Mouse (Mus musculus) embryonic facial prominence, embryonic 15.5 days (tissue): Measurements from ENCODE around the gene Nthl1. TPM values are rescaled to one million over a fixed set of nuclear protein-coding genes. Genes with fewer than 3 reads are reported as not detected.

Source experiments
- ATAC-seq: fragments of 200-750 bp; cut with Nextera tagmentation; 2 replicates; pipeline ENCODE4 v1.8.0; 2017; ENCODE audit warnings: low read depth, moderate TSS enrichment; ENCODE audit not compliant: insufficient number of reproducible peaks, low FRiP score, low TSS enrichment
- H3K27ac ChIP-seq: fragments of 300-500 bp; sonication (generic); replicated peaks from 2 replicates; pipeline ENCODE4 v1.5.1; 2015; ENCODE audit warnings: mild to moderate bottlenecking, inconsistent platforms
- H3K27me3 ChIP-seq: fragments of 300-500 bp; sonication (generic); 2 replicates; pipeline ENCODE4 v1.6.1; 2015; ENCODE audit warnings: inconsistent platforms
- H3K36me3 ChIP-seq: fragments of 300-500 bp; sonication (generic); 2 replicates; pipeline ENCODE4 v1.6.1; 2015; ENCODE audit warnings: mild to moderate bottlenecking, inconsistent platforms
- H3K4me1 ChIP-seq: fragments of 300-500 bp; sonication (generic); 2 replicates; pipeline ENCODE4 v1.6.1; 2015; ENCODE audit warnings: inconsistent platforms
- H3K4me2 ChIP-seq: fragments of 300-500 bp; sonication (generic); replicated peaks from 2 replicates; pipeline ENCODE4 v1.6.1; 2015; ENCODE audit warnings: mild to moderate bottlenecking, inconsistent platforms
- H3K4me3 ChIP-seq: fragments of 300-500 bp; sonication (generic); replicated peaks from 2 replicates; pipeline ENCODE4 v1.5.1; 2015; ENCODE audit warnings: mild to moderate bottlenecking, inconsistent platforms
- H3K9ac ChIP-seq: fragments of 300-500 bp; sonication (generic); 2 replicates; pipeline ENCODE4 v1.6.1; 2015; ENCODE audit warnings: inconsistent platforms
- H3K9me3 ChIP-seq: fragments of 300-500 bp; sonication (generic); replicated peaks from 2 replicates; pipeline ENCODE4 v1.6.1; 2016; ENCODE audit warnings: inconsistent platforms
- WGBS: fragments of 180-500 bp; shearing (Covaris S2); methylation state at CpG from one replicate; pipeline ENCODE4 v1.1.7; 2015; 5-methylcytosine and 5-hydroxymethylcytosine counted together
- polyA plus RNA-seq: library from polyadenylated mRNA; unstranded; fragments of >200 nt; fragmentation: Nextera tagmentation; extraction: Ambion mirVana; gene quantifications from 2 replicates; pipeline ENCODE4 v1.2.1, GENCODE M21; 2015

Gene Nthl1
- 22.2 and 25.3 TPM in 2 replicates for polyA plus RNA-seq

DNA sequence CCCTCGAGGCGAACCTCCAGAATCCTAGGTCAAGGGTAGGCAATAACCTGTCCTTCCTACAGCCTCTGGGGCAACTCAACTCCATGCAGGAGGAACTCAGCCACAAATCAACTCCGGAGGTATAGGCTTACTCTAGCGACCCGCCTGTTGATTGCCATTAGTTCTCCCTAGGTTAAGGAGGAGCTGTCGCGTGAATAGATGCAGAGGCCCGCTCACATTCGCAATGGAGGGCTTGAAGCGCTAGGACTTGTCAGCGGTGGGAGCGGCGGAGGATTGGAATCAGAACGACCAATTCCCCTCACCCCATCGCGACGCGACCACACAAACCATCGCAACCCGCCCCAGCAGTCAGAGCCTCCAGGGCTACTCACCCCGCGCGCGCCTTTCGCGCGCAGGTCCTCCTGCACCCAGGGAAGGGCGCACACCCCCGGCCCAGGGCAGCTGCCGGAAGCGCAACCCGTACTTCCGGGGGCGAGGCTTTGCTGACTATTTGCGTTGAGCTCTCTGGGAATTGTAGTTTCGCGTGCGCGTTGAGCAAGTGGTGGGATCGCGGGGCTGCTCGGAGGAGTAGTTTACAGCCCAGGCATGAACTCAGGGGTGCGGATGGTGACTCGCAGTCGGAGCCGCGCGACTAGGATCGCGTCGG, at the start of gene Nthl1, which contains the start of gene Tsc2:
TSS of gene Nthl1 (plus strand) at position 514 of the 646 bp plus-strand sequence.
TSS of gene Tsc2 (minus strand) at position 464 of the 646 bp plus-strand sequence.
- peaks cover 26% of the 10 kb centered on the region for H3K4me1 ChIP-seq
- H3K27ac ChIP-seq = peak within 1 kb of the TSS; percentile 97
- H3K27me3 ChIP-seq = no peaks in the 10 kb centered on the region
- peak within 1 kb of the TSS; percentile 75 for H3K9ac ChIP-seq
- ATAC-seq = peak; percentile 87
- no peaks in the 10 kb centered on the region for H3K9me3 ChIP-seq
- peak within 1 kb of the TSS; percentile 77 for H3K4me2 ChIP-seq
- 1% methylated on average over 51 of the region's 51 CpGs for WGBS
- peak within 1 kb of the TSS; percentile 71 for H3K4me3 ChIP-seq
- peaks cover 36% of the 10 kb centered on the region for H3K36me3 ChIP-seq

DNA sequence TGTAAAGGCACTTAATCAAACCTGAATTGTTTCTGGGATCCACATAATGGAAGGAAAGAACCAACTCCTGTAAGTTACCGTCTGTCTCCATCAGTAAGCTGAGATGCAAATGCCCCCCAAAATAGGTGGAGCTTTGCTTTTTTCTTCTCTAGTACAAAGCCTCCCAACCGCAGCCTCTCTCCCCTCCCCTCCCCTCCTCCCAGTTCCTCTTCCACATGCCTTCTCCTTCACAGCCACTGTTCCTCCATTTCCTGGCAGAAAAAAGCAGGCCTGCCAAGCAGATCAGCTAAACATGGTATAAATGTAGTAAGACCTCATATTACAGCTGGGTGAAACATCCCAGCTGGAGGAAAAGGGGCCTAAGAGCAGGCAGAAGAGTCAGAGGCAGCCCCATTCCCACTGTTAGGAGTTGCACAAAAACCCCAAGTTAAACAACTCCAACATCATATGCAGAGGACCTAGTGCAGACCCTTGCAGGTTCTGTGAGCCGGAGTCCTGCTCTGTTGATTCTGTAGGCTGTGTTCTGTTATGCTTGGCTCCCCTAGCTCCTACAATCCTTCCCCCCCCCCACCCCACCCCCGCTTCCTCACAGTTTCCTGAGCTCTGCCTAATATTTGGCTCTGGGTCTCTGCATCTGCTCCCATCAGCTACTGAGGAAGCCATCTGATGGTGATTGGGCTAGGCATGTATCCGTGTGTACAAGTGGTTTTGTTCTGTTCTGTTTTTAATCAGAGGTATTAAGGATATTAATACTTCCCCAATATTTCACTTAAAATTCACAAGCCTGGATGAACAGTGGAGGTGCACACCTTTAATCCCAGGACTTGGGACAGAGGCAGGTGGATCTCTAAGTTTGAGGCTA, 48.6 kb upstream of the Nthl1 start:
- Histone ChIP-seq H3K27me3 (no peaks in the 10 kb centered on the region), H3K27ac (no peak overlapping the region)
- 57% methylated on average over 5 of the region's 5 CpGs for WGBS

DNA sequence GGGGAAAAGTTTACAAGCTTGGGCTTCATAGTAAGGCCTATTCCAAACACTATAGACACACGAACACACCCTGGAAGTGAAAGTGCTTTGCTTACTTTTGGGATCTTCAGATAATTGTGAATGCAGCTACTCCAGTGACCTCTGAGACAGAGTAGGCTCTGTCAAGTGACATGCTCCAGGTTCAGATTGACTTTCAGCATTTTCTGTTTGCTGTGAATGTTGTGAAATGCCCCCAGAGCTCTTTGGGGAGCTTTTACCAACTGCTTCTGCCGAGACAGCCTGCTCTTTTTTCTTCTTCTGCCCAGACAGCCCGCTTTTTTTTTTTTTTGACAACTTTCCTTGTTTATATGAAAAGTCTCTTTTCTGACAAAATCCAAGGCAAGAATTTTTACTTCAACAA, 48.0 kb upstream of the Nthl1 start:
- Histone ChIP-seq H3K9me3 (no peaks in the 10 kb centered on the region), H3K27ac (no peak overlapping the region), H3K4me3 (no peak overlapping the region), H3K4me1 (no peaks in the 10 kb centered on the region), H3K36me3 (peaks cover 88% of the 10 kb centered on the region), H3K4me2 (no peak overlapping the region), H3K27me3 (no peaks in the 10 kb centered on the region), H3K9ac (no peak overlapping the region)
- 69% methylated on average over 3 of the region's 3 CpGs for WGBS
- ATAC-seq = no peak

More for the DNA sequence above, 48.6 kb upstream of the Nthl1 start:
- H3K4me2 ChIP-seq = no peak overlapping the region
- H3K9ac ChIP-seq = no peak overlapping the region
- H3K36me3 ChIP-seq = peaks cover 90% of the 10 kb centered on the region
- H3K9me3 ChIP-seq = no peaks in the 10 kb centered on the region
- H3K4me3 ChIP-seq = no peak overlapping the region
- no peaks in the 10 kb centered on the region for H3K4me1 ChIP-seq
- ATAC-seq = no peak

DNA sequence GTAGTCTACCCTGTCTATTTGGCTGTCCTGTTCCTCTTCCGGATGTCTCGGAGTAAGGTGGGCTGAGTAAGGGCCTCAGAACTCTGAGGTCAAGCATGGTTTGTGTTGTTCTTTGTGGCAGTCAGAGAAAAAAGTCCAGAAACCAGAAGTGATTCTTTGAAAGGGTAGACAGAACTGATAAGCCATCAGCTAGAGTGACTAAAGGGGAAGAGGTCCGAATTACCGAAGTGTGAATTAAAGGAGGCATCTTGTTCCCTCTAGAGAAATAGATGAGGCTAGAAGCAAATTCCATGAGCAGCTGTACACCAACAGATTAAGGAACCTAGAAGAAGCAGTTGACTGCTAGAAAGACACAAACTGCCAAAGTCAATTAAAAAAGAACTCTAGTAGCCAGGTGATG, 45.9 kb upstream of the Nthl1 start:
- Histone ChIP-seq H3K9me3 (no peaks in the 10 kb centered on the region), H3K27ac (no peak overlapping the region), H3K9ac (no peak overlapping the region), H3K27me3 (no peaks in the 10 kb centered on the region), H3K36me3 (peaks cover 85% of the 10 kb centered on the region), H3K4me3 (no peak overlapping the region), H3K4me2 (no peak overlapping the region), H3K4me1 (no peaks in the 10 kb centered on the region)
- 91% methylated on average over 4 of the region's 4 CpGs for WGBS
- no peak for ATAC-seq

DNA sequence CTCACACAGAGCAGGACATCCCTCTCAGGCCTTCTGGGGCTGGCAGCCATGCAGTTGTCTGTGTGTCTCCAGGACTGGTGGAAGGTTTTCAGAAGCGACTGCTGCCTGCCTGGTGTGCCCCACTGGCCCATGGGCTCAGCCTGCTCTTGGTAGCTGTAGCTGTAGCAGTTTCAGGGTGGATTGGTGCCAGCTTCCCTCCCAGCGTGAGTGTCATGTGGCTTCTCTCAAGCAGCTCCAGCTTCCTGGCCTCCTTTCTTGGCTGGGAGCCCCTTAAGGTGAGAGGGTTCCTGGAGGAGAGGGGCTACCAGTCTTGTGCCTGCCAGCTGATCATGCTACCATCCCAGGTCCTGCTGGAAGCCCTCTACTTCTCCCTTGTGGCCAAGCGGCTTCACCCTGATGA, 41.5 kb upstream of the Nthl1 start:
- Histone ChIP-seq H3K27ac (no peak overlapping the region), H3K27me3 (no peaks in the 10 kb centered on the region), H3K4me2 (no peak overlapping the region), H3K4me3 (no peak overlapping the region), H3K36me3 (peaks cover 90% of the 10 kb centered on the region), H3K9me3 (no peaks in the 10 kb centered on the region), H3K4me1 (no peaks in the 10 kb centered on the region), H3K9ac (no peak overlapping the region)
- ATAC-seq = no peak
- 85% methylated on average over 3 of the region's 3 CpGs for WGBS

DNA sequence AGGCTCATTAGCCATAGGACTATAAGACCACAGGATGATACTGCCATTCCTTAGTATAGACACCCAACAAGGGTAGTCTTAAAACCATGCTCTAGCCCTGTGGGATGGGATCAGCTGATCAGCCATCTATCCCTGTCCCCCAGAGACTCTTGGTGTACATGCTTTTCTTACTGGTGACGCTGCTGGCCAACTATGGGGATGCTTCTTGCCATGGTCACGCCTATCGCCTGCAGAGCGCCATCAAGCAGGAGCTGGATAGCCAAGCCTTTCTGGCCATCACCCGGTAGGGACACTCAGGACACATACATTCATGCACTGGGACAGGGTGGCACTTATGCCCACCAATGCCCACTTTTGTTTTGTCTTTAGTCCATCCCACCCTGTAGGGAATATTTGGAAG, 40.8 kb upstream of the Nthl1 start:
- H3K4me3 ChIP-seq = no peak overlapping the region
- no peaks in the 10 kb centered on the region for H3K9me3 ChIP-seq
- ATAC-seq = no peak
- H3K9ac ChIP-seq = no peak overlapping the region
- H3K27me3 ChIP-seq = no peaks in the 10 kb centered on the region
- H3K4me2 ChIP-seq = no peak overlapping the region
- 94% methylated on average over 5 of the region's 5 CpGs for WGBS
- peaks cover 90% of the 10 kb centered on the region for H3K36me3 ChIP-seq
- no peak overlapping the region for H3K27ac ChIP-seq
- H3K4me1 ChIP-seq = no peaks in the 10 kb centered on the region

DNA sequence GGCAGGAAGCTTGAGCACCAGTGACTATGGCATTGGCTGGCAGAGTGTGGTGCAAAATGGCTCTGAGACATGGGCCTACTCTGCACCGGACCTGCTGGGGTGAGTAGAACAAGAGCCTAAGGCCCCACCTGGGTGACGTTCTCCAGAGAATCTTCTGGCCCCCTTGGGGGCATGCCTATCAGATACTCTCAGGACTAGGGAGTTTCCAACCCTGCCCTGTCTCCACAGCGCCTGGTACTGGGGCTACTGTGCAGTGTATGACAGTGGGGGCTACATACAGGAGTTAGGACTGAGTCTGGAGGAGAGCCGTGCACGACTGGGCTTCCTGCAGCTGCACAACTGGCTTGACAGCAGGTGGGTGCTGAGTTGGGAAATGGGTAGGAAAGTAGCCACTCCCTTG, 39.2 kb upstream of the Nthl1 start:
- Histone ChIP-seq H3K27me3 (no peaks in the 10 kb centered on the region), H3K9me3 (no peaks in the 10 kb centered on the region), H3K27ac (no peak overlapping the region), H3K9ac (no peak overlapping the region), H3K36me3 (peaks cover 91% of the 10 kb centered on the region), H3K4me2 (no peak overlapping the region), H3K4me3 (no peak overlapping the region), H3K4me1 (no peaks in the 10 kb centered on the region)
- ATAC-seq = no peak
- 85% methylated on average over 5 of the region's 5 CpGs for WGBS

DNA sequence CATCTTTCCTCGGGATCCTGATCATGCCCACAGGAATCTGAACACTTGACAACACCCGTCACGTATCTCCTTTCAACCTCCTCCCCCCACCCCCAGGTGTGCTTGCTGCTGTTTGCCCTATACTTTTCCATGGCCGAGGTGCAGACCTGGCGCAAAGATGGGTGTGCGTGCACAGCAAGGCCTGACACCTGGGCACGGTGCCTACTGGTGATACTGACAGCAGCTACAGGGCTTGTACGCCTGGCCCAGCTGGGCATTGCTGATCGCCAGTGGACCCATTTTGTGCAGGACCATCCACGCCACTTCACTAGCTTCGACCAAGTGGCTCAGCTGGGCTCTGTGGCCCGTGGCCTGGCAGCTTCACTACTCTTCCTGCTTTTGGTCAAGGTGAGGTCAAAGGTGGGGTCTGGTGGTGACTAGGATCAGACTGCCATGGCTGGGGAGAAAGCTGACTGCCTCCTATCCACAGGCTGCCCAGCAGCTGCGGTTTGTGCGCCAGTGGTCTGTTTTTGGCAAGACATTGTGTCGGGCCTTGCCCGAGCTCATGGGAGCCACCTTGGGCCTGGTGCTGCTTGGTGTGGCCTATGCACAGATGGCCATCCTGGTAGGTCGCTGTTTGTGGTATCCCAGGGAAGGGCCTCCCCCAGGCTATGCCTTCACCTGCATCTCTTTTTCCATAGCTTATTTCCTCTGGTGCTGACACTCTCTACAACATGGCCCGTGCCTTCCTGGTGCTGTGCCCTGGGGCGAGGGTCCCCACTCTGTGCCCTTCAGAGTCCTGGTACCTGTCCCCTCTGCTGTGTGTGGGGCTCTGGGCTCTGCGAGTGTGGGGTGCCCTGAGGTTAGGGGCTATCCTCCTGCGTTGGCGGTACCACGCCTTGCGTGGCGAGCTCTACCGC, 38.2 kb upstream of the Nthl1 start:
- whole genome bisulfite sequencing = 89% methylated on average over 26 of the region's 26 CpGs
- no peaks in the 10 kb centered on the region for H3K9me3 ChIP-seq
- H3K36me3 ChIP-seq = peaks cover 96% of the 10 kb centered on the region
- H3K4me3 ChIP-seq = no peak overlapping the region
- H3K4me2 ChIP-seq = no peak overlapping the region
- no peaks in the 10 kb centered on the region for H3K4me1 ChIP-seq
- H3K9ac ChIP-seq = no peak overlapping the region
- ATAC-seq = no peak
- H3K27ac ChIP-seq = no peak overlapping the region
- H3K27me3 ChIP-seq = no peaks in the 10 kb centered on the region

DNA sequence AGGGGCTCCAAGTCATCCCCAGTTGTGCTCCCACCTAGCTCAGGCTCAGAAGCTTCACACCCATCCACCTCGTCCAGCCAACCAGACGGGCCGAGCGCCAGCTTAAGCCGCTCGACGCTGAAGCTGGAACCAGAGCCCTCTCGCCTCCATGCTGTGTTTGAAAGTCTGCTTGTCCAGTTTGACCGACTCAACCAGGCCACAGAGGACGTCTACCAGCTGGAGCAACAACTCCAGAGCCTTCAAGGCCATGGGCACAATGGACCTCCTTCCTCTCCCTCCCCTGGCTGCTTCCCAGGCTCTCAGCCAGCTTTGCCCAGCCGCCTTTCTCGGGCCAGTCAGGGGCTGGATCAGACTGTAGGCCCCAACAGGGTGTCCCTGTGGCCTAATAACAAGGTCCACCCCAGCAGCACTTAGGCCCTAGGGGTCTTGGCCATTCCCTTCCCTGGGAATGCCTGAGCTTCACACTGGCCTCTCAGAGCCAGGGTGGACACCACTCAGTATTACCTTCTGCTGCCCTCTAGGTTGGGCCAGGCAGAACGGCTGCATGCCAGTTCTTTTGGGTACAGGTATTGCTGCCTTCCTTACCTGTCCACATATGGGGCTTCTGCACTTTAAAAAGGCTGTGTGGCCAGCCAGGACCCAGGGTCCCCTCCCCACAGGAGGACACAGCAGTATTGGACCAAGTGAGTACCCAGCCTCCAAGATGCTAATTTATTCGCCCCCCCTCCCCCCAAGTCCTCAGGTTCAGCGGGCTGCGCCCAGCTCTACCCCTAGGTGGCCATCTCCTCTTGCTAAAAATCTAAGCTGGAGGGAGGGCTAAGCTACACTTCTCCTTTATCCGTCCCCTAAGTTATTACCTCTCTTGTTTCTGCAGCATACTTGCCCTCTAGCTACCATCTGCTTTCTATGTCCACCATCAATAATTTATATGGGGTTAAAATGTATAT, 37.1 kb upstream of the Nthl1 start:
- peaks cover 98% of the 10 kb centered on the region for H3K36me3 ChIP-seq
- H3K9me3 ChIP-seq = no peaks in the 10 kb centered on the region
- 76% methylated on average over 17 of the region's 17 CpGs for WGBS
- no peak overlapping the region for H3K4me3 ChIP-seq
- H3K4me1 ChIP-seq = no peaks in the 10 kb centered on the region
- no peak for ATAC-seq
- H3K4me2 ChIP-seq = no peak overlapping the region
- no peaks in the 10 kb centered on the region for H3K27me3 ChIP-seq
- no peak overlapping the region for H3K9ac ChIP-seq
- no peak overlapping the region for H3K27ac ChIP-seq

DNA sequence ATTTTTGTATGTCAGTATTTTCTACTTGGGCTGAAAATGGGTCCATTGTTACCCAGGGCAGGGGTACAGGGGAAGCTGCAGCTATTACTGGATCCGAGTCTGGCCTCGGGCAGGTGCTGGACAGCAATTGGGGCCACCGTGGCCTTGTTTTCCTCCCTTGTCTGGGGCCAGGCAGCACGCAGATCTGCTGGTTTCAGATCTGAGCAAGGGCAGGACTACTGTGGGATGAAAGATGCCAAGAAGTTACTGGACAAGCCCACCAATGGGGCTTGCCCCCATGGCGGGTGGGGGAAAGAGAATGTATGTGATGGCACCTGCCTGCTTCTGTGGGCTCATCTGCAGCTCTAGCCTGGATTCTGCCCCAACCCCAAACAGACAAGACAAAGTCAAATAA, 36.4 kb upstream of the Nthl1 start:
- Histone ChIP-seq H3K27me3 (no peaks in the 10 kb centered on the region), H3K9me3 (no peaks in the 10 kb centered on the region), H3K4me1 (no peaks in the 10 kb centered on the region), H3K36me3 (peaks cover 98% of the 10 kb centered on the region), H3K4me2 (no peak overlapping the region), H3K9ac (no peak overlapping the region), H3K4me3 (no peak overlapping the region), H3K27ac (no peak overlapping the region)
- 72% methylated on average over 5 of the region's 5 CpGs for WGBS
- no peak for ATAC-seq
